Mouse (Mus musculus): ENCODE measurements at regions not wholly inside any gene's neighbourhood (a gene's known extent, or its start where the extent isn't known, plus 50 kb on each side); places are given as distances from the start of the nearest gene placed in this dataset.

DNA sequence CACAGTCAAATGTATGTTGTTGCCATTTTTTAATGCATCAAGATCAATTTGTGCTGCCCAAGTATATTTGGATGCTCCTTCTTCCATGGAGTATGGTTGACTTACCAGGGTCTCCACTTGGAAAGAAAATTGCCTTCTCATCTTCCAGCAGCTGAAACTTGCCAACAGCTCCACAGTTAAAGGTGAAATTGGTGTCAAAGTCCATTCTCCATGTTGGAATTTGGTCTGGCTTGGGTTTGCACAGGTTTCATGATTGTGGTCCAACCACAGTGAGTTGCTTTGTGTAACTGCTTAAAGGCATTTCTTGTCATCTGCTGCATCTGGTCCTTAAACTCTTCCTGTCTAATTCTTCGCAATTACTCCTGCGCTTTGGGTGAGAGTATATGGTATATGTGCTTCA, 634.3 kb downstream of the Nup35 start:
- Histone ChIP-seq H3K36me3 (ENCODE audit: control insufficient read depth, insufficient read depth, low read length) (no peaks in the 10 kb centered on the region), H3K27ac (no peak overlapping the region), H3K79me2 (replicated peaks; ENCODE audit: control insufficient read depth, insufficient read depth, low read length) (no peaks in the 10 kb centered on the region), H3K4me3 (no peak overlapping the region), H3K27me3 (ENCODE audit: control insufficient read depth, insufficient read depth, low read length) (no peaks in the 10 kb centered on the region), H3K4me1 (ENCODE audit: control insufficient read depth, insufficient read depth, low read length) (no peaks in the 10 kb centered on the region), H3K9ac (ENCODE audit: low read depth, low read length) (no peak overlapping the region)
- no peak for DNase-seq
- 94% methylated on average over 2 of the region's 2 CpGs for WGBS
- no peak for TF ChIP-seq EP300 (IDR thresholded peaks at IDR 0.05; ENCODE audit: insufficient read depth, low read depth, low read length)
- TF ChIP-seq CTCF (IDR thresholded peaks at IDR 0.05): no peak
- intact Hi-C loops (cut with DNase I): no loop called here

DNA sequence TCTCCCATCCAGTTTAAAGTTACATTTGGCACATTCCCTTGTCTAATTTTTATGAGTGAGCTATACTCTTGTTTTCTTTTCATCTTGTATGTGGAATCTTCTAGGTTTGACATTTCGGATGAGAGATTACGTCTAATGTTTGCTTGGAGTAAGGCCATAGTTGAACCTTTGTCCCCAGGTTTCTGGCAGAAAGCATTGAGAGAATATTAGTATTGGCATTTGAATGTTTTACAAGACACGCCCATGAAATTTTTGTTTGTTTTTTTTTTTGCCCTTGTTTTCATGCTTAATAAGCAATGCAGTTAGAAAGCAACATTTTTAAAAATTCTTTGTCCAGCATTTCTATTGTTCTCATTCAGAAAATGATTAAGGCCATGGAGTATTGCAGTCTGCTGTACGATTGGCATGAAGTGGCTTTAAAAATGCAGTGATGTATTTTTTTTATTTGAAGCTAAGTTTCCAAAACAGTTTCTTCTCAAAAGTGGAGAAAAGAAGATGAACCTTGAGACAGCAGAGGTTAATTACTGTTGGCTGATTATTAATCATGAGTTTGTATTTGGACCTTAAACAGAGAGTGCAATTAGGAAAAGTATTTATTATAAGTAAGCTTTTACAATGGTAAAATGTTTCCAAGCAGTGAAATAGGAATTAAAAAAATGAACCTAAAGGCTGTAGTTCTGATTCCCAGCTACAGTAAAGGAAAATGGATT, 645.2 kb downstream of the Nup35 start:
- no peaks in the 10 kb centered on the region for H3K36me3 ChIP-seq (ENCODE audit: control insufficient read depth, insufficient read depth, low read length)
- H3K4me3 ChIP-seq: no peak overlapping the region
- 87% methylated on average over 4 of the region's 4 CpGs for WGBS
- no peak overlapping the region for H3K27ac ChIP-seq
- H3K4me1 ChIP-seq (ENCODE audit: control insufficient read depth, insufficient read depth, low read length): no peaks in the 10 kb centered on the region
- DNase-seq: no peak
- TF ChIP-seq POLR2A (IDR thresholded peaks at IDR 0.05; ENCODE audit: insufficient read depth, low read depth, low read length) (no peak), EP300 (IDR thresholded peaks at IDR 0.05; ENCODE audit: insufficient read depth, low read depth, low read length) (no peak), CTCF (IDR thresholded peaks at IDR 0.05) (no peak)
- H3K9ac ChIP-seq (ENCODE audit: low read depth, low read length): no peak overlapping the region
- intact Hi-C loops (cut with DNase I): no loop called here
- H3K27me3 ChIP-seq (ENCODE audit: control insufficient read depth, insufficient read depth, low read length): no peaks in the 10 kb centered on the region
- H3K79me2 ChIP-seq (replicated peaks; ENCODE audit: control insufficient read depth, insufficient read depth, low read length): no peaks in the 10 kb centered on the region

DNA sequence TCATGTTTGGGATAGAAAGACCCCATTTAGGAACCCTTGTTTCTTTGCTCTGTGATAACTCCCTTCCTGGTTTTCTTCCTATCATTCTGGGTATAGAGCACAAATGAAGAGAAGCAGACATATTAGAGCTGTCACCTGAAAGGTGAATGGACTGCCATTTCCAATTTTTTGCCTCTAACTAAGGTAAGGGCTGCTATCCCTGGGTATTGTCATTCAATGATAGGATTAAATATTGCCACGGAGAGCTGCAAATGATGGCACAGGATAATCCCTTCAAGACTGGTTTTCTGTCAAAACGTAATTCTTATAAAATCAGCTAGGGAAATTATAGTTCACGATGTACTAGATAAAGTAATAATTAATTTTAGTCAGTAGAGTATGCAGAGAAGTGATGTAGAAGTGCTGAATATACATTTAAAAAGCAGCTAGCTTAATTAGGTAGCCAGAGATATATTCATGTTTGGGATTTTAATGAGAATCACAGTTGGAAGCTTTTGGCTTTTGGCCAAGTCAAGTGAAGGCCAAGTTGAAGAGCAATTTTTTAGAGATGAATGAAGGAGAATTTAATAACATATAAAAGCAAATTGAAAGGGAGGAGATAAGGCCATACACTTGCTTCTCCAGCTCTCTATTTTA, 652.3 kb downstream of the Nup35 start:
- Histone ChIP-seq H3K4me1 (ENCODE audit: control insufficient read depth, insufficient read depth, low read length) (no peaks in the 10 kb centered on the region), H3K27me3 (ENCODE audit: control insufficient read depth, insufficient read depth, low read length) (no peaks in the 10 kb centered on the region), H3K27ac (no peak overlapping the region), H3K79me2 (replicated peaks; ENCODE audit: control insufficient read depth, insufficient read depth, low read length) (no peaks in the 10 kb centered on the region), H3K9ac (ENCODE audit: low read depth, low read length) (no peak overlapping the region), H3K4me3 (no peak overlapping the region), H3K36me3 (ENCODE audit: control insufficient read depth, insufficient read depth, low read length) (no peaks in the 10 kb centered on the region)
- 65% methylated on average over 3 of the region's 3 CpGs for WGBS
- no peak for DNase-seq
- intact Hi-C loops (cut with DNase I): no loop called here
- TF ChIP-seq CTCF (IDR thresholded peaks at IDR 0.05) (no peak), EP300 (IDR thresholded peaks at IDR 0.05; ENCODE audit: insufficient read depth, low read depth, low read length) (no peak), POLR2A (IDR thresholded peaks at IDR 0.05; ENCODE audit: insufficient read depth, low read depth, low read length) (no peak)

DNA sequence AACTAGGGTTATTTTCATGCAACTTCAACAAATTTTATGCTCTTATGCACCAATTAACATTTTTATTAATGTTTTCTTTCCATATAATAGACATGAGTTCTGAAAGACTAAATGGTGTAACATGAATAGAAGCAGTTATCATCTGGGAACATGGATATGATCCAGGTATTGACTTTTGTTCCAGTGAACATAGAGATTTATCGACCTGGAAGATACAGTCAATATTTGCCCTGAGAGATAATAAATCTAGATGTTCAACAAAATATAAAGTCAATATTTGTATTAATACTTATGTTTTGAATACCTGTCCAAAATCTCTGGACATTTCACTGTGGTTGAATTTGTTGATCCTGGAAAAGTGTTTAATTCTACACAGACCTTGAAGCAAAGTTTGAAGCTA, 653.9 kb downstream of the Nup35 start:
- no peak for TF ChIP-seq EP300 (IDR thresholded peaks at IDR 0.05; ENCODE audit: insufficient read depth, low read depth, low read length)
- no peak for TF ChIP-seq POLR2A (IDR thresholded peaks at IDR 0.05; ENCODE audit: insufficient read depth, low read depth, low read length)
- TF ChIP-seq CTCF (IDR thresholded peaks at IDR 0.05): no peak
- Histone ChIP-seq H3K4me3 (no peak overlapping the region), H3K27me3 (ENCODE audit: control insufficient read depth, insufficient read depth, low read length) (no peaks in the 10 kb centered on the region), H3K79me2 (replicated peaks; ENCODE audit: control insufficient read depth, insufficient read depth, low read length) (no peaks in the 10 kb centered on the region), H3K4me1 (ENCODE audit: control insufficient read depth, insufficient read depth, low read length) (no peaks in the 10 kb centered on the region), H3K36me3 (ENCODE audit: control insufficient read depth, insufficient read depth, low read length) (no peaks in the 10 kb centered on the region), H3K27ac (no peak overlapping the region), H3K9ac (ENCODE audit: low read depth, low read length) (no peak overlapping the region)
- 64% methylated on average over 1 of the region's 1 CpGs for WGBS
- intact Hi-C loops (cut with DNase I): no loop called here
- no peak for DNase-seq

DNA sequence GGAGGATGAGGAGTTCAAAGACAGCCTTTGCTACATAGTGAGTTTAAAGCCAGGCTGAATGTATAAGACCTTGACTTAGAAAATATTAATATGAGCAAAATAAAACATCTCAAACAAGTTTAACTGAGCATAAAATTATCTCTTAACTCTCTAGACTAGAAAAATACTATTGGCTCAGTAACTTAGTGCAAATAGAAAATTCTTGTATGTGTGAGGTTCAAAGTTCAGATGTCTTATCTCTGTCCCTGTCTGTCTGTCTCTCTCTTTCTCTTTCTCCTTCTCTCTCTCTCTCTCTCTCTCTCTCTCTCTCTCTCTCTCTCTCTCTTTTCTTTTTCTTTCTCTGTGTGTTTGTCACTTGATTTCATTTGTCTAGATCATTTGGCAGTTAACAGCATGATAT, 655.5 kb downstream of the Nup35 start:
- Histone ChIP-seq H3K4me3 (no peak overlapping the region), H3K9ac (ENCODE audit: low read depth, low read length) (no peak overlapping the region), H3K79me2 (replicated peaks; ENCODE audit: control insufficient read depth, insufficient read depth, low read length) (no peaks in the 10 kb centered on the region), H3K36me3 (ENCODE audit: control insufficient read depth, insufficient read depth, low read length) (no peaks in the 10 kb centered on the region), H3K27ac (no peak overlapping the region), H3K4me1 (ENCODE audit: control insufficient read depth, insufficient read depth, low read length) (no peaks in the 10 kb centered on the region), H3K27me3 (ENCODE audit: control insufficient read depth, insufficient read depth, low read length) (no peaks in the 10 kb centered on the region)
- intact Hi-C loops (cut with DNase I): no loop called here
- no peak for DNase-seq
- TF ChIP-seq EP300 (IDR thresholded peaks at IDR 0.05; ENCODE audit: insufficient read depth, low read depth, low read length) (no peak), CTCF (IDR thresholded peaks at IDR 0.05) (no peak), POLR2A (IDR thresholded peaks at IDR 0.05; ENCODE audit: insufficient read depth, low read depth, low read length) (no peak)

DNA sequence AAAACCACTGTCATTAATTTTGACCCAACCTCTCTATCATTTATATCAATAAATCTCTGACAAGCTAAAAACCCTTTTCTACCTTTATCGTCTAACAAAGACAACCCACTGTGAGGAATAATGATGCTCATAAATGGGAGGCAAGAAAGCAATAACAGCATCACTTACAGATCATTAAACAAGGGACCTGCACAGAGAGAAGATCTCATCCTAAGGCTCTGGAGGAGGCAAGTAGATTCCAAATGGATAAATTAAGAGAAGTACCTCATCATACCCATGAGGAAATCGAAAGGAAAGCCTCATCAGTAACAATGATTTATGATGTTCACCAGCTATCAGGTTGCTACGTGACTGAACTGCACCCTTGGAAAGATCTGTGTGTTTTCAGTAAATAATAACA, 670.4 kb downstream of the Nup35 start:
- WGBS: 81% methylated on average over 3 of the region's 3 CpGs
- Histone ChIP-seq H3K27ac (no peak overlapping the region), H3K36me3 (ENCODE audit: control insufficient read depth, insufficient read depth, low read length) (no peaks in the 10 kb centered on the region), H3K9ac (ENCODE audit: low read depth, low read length) (no peak overlapping the region), H3K27me3 (ENCODE audit: control insufficient read depth, insufficient read depth, low read length) (no peaks in the 10 kb centered on the region), H3K79me2 (replicated peaks; ENCODE audit: control insufficient read depth, insufficient read depth, low read length) (no peaks in the 10 kb centered on the region), H3K4me1 (ENCODE audit: control insufficient read depth, insufficient read depth, low read length) (no peaks in the 10 kb centered on the region), H3K4me3 (no peak overlapping the region)
- TF ChIP-seq CTCF (IDR thresholded peaks at IDR 0.05): no peak
- no peak for TF ChIP-seq EP300 (IDR thresholded peaks at IDR 0.05; ENCODE audit: insufficient read depth, low read depth, low read length)
- no peak for TF ChIP-seq POLR2A (IDR thresholded peaks at IDR 0.05; ENCODE audit: insufficient read depth, low read depth, low read length)
- intact Hi-C loops (cut with DNase I): no loop called here
- no peak for DNase-seq

Data from heart, adult 2 months (tissue).